Mouse (Mus musculus): ENCODE results near the gene Gsk3b.

DNA sequence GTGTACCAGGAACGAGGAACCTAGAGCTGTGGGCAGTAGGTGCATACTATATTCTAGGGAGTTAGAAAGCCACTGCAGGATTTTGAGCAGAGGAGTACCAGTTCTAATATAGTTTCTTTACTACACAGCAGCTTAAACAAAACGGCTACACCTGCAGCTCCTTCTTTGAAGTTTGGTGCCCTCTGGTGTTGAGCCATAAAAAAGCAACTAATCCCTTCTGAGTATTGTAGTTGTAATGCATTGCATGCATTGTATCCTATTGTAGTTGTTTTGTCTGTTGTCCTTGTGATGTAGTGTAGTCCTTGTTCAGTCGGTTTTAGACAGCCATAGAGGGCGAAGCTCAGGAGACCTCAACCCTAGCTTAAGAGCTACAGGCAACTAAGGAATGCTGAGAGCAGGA is 108.5 kb downstream of the Gsk3b start:
- TF ChIP-seq CTCF (conservative IDR thresholded peaks at IDR 0.05; ENCODE audit: low read length): peak; percentile 75
- no peak for TF ChIP-seq POU5F1 (IDR thresholded peaks at IDR 0.05; ENCODE audit: borderline replicate concordance, low read length)
